17 mouse cellular contexts compared by ENCODE assay signal in the genomic region with DNA sequence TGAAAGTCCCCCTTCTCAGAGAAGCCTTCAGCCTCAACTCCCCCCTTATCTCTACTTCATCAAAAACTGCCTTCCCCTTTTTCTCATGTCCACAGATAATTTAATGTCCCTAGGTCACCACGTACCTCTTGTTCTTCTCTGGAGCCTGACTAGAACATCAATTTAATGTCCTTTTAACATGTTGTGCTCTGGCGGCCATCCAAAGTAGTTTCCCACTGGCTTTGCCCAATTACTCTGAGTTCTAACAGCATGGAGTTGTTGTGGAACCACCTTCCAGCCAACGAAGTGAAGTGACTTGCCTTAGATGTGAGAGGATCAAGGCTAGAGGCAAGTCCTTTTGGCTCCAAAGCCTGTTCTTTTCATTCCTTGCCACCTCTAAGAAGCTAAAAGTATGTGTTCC. TPM values are rescaled to one million over a fixed set of nuclear protein-coding genes. Genes with fewer than 3 reads are reported as not detected.
"Had no signal": no experiment of that assay in that cellular context is flagged by ENCODE, and none has a peak within 500 bp of the region (broad histone marks: within the 10 kb centered on the region; RNA-seq: fewer than 3 reads in every experiment).

No protein-coding gene starts in this region.

- DNase-seq: gastrocnemius, adult 2 months; gastrocnemius, postnatal 10 days; gastrocnemius, postnatal 25 days; heart, adult 18-20 months; heart, postnatal 10 days; heart, postnatal 4 days; liver; liver, embryonic 13.5 days had no signal

RNA-seq across cellular contexts. Expression of gene Bsnd, which starts 49.4 kb away (rescaled TPM):
- total RNA-seq: gastrocnemius, adult 2 months; gastrocnemius, postnatal 25 days; granulocyte monocyte progenitor cell, adult 5-6 weeks; heart, adult 18-20 months; heart, adult 8-10 months; heart, postnatal 10 days; heart, postnatal 25 days; heart, postnatal 4 days; layer of hippocampus, adult 2 months; layer of hippocampus, postnatal 10 days; layer of hippocampus, postnatal 25 days; left cerebral cortex, adult 2 months; left cerebral cortex, postnatal 14 days; left cerebral cortex, postnatal 36 days had no signal
